Mouse (Mus musculus) WW6 (cell line): ENCODE data around the gene Nat8f4.
"Not testable (repeated sequence)": the region's sequence is repeated elsewhere in the genome, so short reads cannot be mapped to it uniquely, and the experiment has no call there.

Experiments
- DNase-seq: peaks from one replicate; pipeline ENCODE4 v3.0.0-alpha.2; 2013; ENCODE audit warnings: low read depth, low spot score

Gene Nat8f4

GRCm38 (mm10) chr6:85904642-85905061 is at the start of gene Nat8f4:
TSS of gene Nat8f4 (minus strand) at chr6:85904884.
- DNase-seq = not testable (repeated sequence)

GRCm38 (mm10) chr6:85948549-85948948 is 43.9 kb upstream of the Nat8f4 start:
- no peak for DNase-seq

GRCm38 (mm10) chr6:85942469-85942868 is 37.8 kb upstream of the Nat8f4 start:
- no peak for DNase-seq

GRCm38 (mm10) chr6:85938701-85939100 is 34.0 kb upstream of the Nat8f4 start:
- no peak for DNase-seq

GRCm38 (mm10) chr6:85936508-85937465 is 32.1 kb upstream of the Nat8f4 start:
- peak; percentile 67 for DNase-seq

- DNase-seq = no peak
Observed at GRCm38 (mm10) chr6:85935646-85936045, 31.0 kb upstream of the Nat8f4 start.

GRCm38 (mm10) chr6:85934047-85934446 is 29.4 kb upstream of the Nat8f4 start:
- no peak for DNase-seq

GRCm38 (mm10) chr6:85929312-85929711 is 24.6 kb upstream of the Nat8f4 start:
- DNase-seq = no peak

GRCm38 (mm10) chr6:85927476-85928464 is 23.1 kb upstream of the Nat8f4 start:
- no peak for DNase-seq

- DNase-seq = no peak
Observed at GRCm38 (mm10) chr6:85926709-85927108, 22.0 kb upstream of the Nat8f4 start.

GRCm38 (mm10) chr6:85923643-85924042 is 19.0 kb upstream of the Nat8f4 start:
- no peak for DNase-seq

GRCm38 (mm10) chr6:85919401-85919800 is 14.7 kb upstream of the Nat8f4 start:
- no peak for DNase-seq

GRCm38 (mm10) chr6:85918341-85918740 is 13.7 kb upstream of the Nat8f4 start:
- not testable (repeated sequence) for DNase-seq

GRCm38 (mm10) chr6:85916596-85916995 is 11.9 kb upstream of the Nat8f4 start:
- DNase-seq = no peak

- DNase-seq = peak; percentile 71
Observed at GRCm38 (mm10) chr6:85915539-85916513, 11.1 kb upstream of the Nat8f4 start, which contains the start of gene Nat8f1. TSS of gene Nat8f1 (minus strand) at chr6:85915687.

- no peak for DNase-seq
Observed at GRCm38 (mm10) chr6:85915141-85915538, 10.5 kb upstream of the Nat8f4 start.

- DNase-seq = no peak
Observed at GRCm38 (mm10) chr6:85911587-85911986, 6.9 kb upstream of the Nat8f4 start, which contains the start of gene Tprkb. TSS of gene Tprkb (plus strand) at chr6:85911865.

GRCm38 (mm10) chr6:85909704-85910103 is 5.0 kb upstream of the Nat8f4 start:
- no peak for DNase-seq

GRCm38 (mm10) chr6:85908341-85908740 is 3.7 kb upstream of the Nat8f4 start:
- DNase-seq = no peak

- not testable (repeated sequence) for DNase-seq
Observed at GRCm38 (mm10) chr6:85906911-85907351, 2.2 kb upstream of the Nat8f4 start.
